Mouse (Mus musculus): ENCODE measurements around the gene Fgd2.

- TF ChIP-seq CTCF (IDR thresholded peaks at IDR 0.05; ENCODE audit: insufficient read depth, low read depth, low read length) (peak; percentile 98), POLR2A (IDR thresholded peaks at IDR 0.05; ENCODE audit: insufficient read depth, low read depth, low read length) (no peak)
Observed at GRCm38 (mm10) chr17:29370984-29371723, 10.4 kb downstream of the Fgd2 start.
